Mouse (Mus musculus): Measurements from ENCODE around the gene Jmjd6.

Jmjd6 gene

DNA sequence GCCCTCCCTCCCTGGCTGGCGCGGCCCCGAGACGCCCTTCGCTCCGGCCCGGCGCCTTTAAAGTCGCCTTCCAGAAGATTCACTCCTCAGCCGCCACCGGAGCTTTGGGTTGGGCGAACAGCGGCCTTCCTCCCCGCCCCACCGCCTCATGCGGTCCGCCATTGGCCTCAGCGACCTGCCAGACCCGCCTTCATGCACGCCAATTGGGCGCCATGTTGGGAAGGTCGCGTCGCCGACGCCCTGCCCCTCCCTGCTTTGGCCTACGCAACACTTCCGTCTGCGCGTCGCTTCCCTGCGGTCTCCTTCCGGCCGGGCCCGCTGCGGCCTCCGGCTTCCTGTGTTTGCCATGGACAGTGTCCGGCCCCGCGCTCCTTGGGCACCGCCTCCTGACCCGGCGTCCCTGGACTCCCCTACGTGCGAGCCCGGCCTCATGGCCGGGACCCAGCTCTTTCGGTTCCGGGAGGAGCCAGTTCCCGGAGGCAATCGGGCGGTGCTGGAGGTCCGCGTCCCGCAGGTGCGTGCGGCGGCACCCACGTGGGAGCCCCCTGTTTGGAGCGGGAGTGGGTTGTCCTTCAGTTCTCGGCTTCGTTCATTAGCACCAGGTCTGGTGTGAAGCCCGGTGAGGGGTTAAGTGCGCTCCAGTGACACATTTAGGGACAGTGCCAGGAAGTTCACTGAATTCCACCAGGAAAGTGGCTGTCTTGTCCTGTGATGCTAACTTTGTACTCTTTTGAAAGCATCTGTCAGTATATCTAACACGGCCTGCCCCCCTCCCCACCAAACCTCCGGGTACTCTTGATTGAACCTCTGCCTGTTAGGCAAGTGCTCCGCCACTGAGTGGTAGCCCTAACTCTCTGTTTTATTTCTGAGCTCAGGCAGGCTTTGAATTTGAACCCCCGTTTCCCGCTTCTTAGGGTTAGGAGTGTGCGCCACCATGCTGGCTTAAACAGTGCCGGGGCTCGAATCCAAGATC lies at the start of gene Jmjd6, which contains the start of gene Mettl23:
Gene Jmjd6, minus strand, starts transcription at position 189 of the 973 bp plus-strand sequence.
Gene Mettl23, plus strand, starts transcription at position 18 of the 973 bp plus-strand sequence.
- peak; percentile 92 for DNase-seq (ENCODE audit: low spot score)

DNA sequence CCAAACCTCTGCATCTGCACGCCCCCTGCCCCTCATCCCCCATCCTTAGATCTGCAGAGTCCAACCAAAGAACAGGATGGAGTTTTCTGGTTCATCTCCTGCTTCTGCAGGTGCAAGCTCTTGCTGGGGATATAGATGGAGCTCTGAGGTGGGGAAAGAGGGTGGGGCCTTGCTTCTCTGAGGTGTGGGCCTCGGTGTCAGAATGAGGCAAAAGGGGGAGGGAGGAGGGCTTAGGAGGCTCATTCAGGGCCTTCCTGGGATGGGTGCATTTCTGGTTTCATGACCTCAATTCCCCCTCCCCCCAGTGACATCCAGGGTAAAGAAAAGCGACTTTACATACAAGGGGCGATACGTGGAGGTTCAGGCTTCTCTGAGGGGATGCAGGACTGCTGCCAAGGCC lies 43.9 kb upstream of the Jmjd6 start:
- DNase-seq (ENCODE audit: low spot score): no peak

- no peak for DNase-seq (ENCODE audit: low spot score)
These were observed 42.3 kb upstream of the Jmjd6 start for GRCm38 (mm10) chr11:116885275-116886151.

GRCm38 (mm10) chr11:116884061-116884460 lies 40.8 kb upstream of the Jmjd6 start:
- no peak for DNase-seq (ENCODE audit: low spot score)

GRCm38 (mm10) chr11:116882446-116882845 lies 39.2 kb upstream of the Jmjd6 start:
- no peak for DNase-seq (ENCODE audit: low spot score)

- no peak for DNase-seq (ENCODE audit: low spot score)
These were observed 38.2 kb upstream of the Jmjd6 start for GRCm38 (mm10) chr11:116881440-116881839.

- DNase-seq (ENCODE audit: low spot score): no peak
These were observed 37.6 kb upstream of the Jmjd6 start for GRCm38 (mm10) chr11:116880839-116881238.

DNA sequence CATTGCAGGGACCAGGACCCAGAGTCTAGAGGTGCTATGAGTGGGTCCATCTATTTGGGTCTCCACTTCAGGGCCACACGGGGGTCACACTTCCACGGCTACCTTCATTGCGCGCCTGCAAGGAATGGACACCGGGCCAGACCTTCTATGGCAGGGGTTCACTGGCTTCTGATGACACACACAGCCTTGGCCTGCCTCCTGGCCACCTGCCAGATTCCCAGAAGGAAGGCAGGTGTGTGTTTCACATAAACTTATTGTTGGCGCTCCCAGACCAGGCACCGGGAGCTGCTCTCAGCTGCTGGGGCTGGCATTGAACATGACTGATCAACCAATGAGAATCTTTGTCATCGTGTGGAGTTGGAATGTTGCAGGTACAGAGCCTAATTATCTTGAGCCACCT lies 35.2 kb upstream of the Jmjd6 start:
- no peak for DNase-seq (ENCODE audit: low spot score)

- DNase-seq (ENCODE audit: low spot score): no peak
These were observed 30.7 kb upstream of the Jmjd6 start for GRCm38 (mm10) chr11:116873987-116874386.

DNA sequence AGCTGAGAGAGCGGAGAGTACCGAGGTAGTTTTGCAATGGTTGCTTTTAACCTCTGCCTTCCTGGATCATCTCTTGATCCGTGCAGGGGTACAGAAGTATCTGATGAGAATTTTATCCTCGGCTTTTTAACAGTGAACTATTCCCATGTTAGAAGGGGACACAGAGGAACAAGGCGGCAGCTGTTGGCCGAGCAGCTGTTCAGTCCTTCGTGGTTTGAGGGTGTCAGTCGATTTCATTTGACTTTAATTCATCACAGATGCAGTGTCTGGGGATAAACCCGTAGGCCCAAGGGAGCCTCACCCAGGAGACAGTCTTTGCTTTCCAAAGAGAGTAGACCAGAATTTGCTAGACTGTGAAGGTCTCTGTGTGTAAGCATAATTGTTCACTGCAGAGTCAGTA lies 28.3 kb upstream of the Jmjd6 start:
- DNase-seq (ENCODE audit: low spot score): no peak

DNA sequence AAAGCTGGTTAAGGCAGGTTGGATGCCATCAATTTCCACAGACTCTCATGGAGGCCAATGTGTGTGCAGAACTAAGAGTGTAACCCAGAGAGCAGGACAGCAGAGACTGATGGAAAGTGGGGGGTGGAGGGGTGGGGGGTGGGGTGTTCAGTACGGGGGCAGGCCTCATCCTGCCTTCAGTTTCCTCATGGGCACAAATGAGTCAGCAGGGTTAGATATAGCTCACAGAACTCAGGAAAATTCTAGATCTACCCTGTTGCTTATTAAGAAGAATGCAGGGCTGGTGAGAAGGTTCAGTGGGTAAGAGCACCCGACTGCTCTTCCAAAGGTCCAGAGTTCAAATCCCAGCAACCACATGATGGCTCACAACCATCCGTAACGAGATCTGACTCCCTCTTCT lies 26.4 kb upstream of the Jmjd6 start:
- no peak for DNase-seq (ENCODE audit: low spot score)

- DNase-seq (ENCODE audit: low spot score): no peak
These were observed 26.0 kb upstream of the Jmjd6 start for GRCm38 (mm10) chr11:116869223-116869622.

- no peak for DNase-seq (ENCODE audit: low spot score)
These were observed 24.9 kb upstream of the Jmjd6 start for GRCm38 (mm10) chr11:116868129-116868528.

DNA sequence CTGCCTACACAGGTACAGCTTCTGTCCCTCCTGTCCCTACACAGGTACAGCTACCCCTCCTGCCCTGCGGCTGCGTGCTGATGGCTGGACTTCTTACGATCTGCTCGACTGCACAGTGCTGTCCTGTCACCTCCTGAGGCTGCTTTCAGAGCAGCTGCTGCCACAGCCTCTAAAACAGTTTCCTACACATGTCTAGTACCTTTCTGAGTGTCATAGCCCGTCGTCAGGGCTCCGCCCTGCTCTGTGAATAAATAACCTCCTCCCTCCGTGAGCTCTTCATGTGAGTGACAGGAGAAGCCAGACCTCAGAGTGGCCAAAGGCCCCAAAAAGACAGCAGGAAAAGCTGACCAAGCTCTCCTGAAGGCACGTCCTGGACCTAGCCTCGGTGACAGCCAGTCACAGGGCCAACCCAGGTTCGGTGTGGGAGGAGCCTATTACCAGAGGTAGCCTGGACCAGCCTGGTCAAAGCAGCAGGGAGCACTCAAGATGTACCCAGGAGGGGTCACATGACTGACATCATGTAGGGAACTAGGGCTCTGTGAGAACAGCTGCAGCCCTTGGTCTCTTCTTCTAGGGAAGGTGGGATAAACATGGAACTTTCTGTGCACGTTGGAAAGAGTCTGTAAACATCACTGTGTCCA lies 22.8 kb upstream of the Jmjd6 start:
- no peak for DNase-seq (ENCODE audit: low spot score)

DNA sequence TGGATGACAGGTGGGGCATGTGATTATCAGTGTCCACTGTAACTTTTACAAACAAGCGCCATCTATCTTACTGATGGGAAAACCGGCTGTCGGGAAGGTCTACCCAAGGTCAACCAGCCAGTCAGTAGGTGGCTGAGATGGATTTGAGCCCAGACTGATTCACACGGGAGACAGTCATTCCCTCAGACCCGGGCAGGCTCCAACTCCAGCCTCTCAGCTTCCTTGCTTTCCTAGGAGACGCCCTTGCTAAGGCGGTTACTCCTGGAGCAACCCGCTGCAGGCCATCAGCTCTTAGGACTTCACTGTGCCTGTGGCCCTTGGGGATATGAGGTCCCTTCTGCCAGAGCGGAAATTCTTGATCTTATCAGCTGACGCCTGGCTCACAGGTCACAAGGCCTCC lies 21.2 kb upstream of the Jmjd6 start:
- no peak for DNase-seq (ENCODE audit: low spot score)

DNA sequence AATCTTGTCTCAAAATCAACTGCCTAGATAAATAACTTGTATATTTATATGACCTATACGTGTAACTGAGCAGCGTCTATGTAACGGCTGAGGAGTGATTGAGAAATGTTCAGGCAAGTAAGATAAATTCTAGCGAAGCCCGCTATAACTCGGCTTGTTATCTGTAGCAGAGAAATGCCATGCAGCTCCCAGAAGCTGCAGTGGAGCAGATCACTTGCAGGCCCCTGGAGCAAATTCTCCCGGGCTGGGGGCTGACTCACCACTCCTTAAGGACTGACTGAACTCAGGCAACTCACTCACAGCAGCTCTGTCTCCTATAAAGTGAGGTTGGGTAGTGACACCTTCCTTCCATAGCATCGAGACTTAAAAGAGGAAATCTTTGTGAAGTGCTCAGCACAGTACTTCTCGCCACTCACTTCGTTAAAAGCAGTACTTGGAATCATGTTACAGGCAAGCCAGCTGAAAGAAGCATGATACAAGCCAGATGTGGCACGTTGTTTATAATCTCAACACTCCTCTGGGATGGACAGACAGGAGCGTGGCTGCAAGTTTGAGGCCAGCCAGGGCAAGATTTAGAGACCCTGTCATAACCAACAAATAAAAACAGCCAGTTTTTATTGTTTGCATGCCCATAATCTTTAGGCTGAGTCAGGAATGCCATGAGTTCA lies 14.1 kb upstream of the Jmjd6 start:
- DNase-seq (ENCODE audit: low spot score): no peak

DNA sequence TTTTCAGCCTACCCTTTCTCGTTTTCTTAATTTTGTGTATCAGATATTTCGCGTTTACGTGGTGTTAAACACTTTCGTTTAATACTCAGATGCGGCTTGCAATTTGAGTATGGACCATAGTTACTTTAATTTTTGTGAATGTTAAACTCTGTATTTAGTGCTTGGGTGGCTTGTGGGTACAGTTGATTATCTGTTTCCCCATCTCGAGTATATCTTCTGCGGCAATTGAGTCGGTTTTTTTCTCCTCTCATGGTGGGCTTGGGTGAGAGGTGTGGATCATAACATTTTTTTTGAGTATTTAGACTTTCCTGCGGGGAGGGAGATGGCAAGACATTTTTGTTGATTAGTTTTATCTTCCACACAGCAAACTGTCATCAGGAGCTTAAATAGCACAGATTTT lies 11.0 kb upstream of the Jmjd6 start:
- no peak for DNase-seq (ENCODE audit: low spot score)

DNA sequence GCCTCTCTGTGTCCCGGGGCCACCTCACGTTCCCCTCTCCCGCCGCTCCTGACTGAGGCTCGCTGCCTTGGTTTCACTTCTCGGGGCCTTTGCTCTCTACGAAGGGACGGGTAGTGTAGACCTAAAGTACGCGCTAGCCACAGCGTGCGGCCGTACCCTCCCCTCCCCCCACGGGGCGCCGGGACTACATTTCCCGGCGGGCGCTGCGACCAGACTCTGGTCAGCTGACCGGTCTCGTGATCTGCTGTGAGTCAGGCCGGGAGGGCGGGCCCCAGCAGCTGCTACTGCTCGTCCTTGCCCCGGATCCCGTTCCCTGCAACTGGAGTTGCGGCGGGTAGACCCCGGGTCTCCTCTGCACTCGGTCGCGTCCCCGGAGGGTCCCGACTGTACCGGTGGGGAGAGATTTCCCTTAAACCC lies 10.3 kb upstream of the Jmjd6 start:
- DNase-seq (ENCODE audit: low spot score): peak; percentile 93

DNA sequence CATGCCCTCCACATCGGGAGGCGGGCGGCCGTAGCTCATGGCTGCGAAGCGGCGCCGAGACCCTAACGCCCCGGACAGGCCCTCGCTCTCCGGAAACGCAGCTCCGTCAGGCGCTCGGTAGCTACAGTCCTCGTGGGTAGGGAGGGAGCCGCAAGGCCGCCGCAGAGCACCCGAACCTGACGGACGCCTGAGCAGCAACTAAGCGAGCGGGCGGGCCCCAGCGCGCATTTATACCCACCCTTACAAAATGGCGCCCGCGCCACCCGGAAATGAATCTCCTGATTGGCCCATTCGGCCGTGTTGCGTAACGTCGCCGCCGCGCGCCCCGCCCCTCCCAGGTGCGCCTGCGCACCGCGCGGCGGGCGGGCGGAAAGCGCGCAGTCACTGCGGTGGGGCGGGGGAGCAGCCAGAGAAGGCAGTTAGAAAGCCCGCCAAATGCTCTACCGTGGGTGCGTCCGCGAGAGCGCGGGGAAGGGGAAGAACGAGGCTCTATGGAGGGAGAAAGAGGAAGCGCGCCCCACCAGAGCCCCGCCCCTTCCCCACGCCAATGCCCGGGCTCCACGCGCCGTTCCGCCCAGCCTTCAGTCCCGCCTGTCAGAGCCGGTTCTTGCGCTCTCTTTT lies 9.8 kb upstream of the Jmjd6 start, which contains the start of gene Srsf2:
Gene Srsf2, minus strand, starts transcription at position 204 of the 621 bp plus-strand sequence.
- DNase-seq (ENCODE audit: low spot score): peak; percentile 92

DNA sequence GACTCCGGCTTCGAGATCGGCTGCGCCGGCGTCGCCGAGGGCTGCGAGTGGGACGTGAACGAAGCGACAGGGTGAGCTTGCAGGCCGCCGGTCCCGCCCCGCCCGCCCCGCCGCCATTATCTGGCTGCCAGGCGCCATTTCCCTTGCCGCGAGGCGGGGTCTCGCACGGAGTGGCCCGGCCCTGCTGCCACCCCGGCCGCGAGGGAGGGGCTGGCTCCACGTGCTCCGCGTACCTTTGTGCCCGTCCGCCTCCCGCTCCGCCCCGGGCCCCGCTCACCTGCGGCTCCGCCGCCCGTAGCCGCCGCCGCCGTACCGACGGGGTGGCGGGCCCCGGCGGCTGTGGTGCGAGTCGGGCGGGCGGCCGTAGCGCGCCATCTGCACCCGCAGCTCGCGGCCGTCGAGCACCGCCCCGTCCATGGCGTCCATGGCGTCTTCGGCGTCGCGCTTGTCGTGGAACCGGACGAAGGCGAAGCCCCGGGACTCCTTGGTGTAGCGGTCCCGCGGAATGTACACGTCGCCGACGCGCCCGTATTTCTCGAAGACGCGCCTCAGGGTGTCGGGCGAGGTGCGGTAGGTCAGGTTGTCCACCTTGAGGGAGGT lies 9.1 kb upstream of the Jmjd6 start, which contains the start of gene Mfsd11:
Gene Mfsd11, plus strand, starts transcription at position 150 of the 600 bp plus-strand sequence.
- DNase-seq (ENCODE audit: low spot score): peak; percentile 56

All from urinary bladder, postnatal 10 days (tissue).